Mouse (Mus musculus): ENCODE measurements around the gene Dda1.
A peak's percentile ranks its signal among the peaks of the same experiment; 100 is the strongest.

Dda1 gene

DNA sequence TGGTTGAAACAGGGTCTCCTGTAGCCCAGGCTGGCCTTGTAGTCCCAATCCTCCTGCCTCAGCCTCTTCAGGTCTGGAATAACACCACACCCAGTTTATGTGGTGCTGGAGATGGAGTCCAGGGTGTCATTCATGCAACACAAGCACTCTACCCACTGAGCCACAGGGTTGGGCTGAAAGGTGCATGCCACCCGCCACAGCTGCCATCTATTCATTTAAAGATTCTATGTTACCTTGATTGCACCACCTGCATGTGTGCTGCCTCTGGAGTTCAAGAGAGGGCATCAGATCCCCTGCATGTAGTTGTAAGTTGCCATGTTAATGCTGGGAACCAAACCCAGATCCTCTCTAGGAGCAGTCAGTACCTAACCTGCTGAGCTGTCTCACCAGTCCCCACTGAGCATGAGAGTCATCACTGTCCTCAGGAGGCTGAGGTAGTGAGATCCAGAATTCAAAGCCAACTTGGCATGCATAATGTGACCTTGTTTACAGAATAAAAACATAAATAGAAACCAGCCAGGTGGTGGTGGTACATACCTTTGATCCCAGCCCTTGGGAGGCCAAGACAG, 28.2 kb downstream of the Dda1 start:
- no peak for DNase-seq

DNA sequence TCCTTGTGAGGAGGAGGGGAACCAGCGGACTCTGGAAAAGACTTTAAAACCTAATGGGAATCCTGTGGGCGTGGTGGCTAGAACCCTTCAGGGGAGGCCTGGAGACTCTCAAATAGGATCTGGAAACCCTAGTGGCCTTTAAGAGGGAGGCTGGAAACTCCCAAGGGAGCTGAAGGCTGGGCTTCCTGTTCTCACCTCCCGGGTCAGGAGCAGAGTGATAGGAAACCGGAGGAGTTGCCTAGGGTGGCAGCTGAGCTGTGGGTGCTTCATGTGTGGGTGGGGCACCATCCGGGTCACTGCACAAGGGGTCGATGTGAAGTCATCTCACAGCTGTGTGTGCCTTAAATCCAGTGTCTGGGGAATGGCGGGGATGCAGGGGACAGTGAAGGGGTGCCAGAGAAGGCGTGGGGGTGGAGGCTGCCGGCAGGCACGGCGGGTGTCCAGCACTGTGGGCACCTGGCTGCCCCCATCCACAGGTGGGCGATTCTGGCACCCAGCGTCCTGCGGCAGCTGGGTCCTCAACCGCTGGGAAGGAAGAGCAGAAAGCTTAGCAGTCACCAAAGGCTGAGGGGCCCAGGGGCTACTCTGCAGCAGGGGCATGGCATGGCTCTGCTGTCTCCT, 29.0 kb downstream of the Dda1 start:
- DNase-seq: peak; percentile 51 to 76

DNA sequence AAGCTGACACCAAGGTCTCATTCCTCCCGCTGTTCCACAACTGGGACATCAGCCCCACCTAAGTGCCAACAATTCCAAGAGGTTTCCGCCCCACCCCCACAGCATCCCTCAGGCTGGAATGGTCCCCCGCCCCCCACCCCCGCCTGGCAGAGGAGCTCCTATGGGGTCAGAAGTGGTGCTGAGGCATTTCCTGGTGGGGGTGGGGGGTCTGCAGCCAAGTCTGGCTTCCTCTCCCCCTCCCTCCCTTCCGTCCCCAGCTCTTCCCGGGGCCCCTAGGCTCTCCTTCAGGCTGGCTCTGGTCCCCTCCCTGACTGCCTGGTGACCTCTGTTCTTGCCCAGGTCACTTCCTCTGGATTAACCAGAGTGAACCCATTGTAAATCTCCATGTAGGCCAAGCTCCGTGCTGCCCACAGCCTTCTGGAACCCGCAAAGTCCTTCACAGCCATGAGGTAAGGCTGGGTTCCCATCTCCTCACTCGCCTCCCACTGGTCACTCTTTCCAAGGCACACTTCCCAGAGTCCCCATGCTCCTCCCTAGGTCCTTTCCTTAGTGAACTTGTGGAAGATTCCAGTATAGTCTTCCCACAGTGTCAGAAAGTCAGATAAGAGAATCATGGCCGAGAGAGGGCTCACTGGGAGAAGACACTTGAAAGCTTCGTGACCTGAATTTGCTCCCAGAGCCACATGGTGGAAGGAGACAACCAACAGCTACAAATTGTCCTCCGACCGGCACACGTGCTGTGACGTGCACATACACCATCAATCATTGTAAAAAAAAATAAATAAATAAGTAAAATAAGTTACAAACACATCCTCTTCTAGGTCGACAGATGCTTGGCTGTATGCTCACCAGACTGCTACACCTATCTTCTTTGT, 30.1 kb downstream of the Dda1 start:
- DNase-seq: peak; percentile 54 to 81

DNA sequence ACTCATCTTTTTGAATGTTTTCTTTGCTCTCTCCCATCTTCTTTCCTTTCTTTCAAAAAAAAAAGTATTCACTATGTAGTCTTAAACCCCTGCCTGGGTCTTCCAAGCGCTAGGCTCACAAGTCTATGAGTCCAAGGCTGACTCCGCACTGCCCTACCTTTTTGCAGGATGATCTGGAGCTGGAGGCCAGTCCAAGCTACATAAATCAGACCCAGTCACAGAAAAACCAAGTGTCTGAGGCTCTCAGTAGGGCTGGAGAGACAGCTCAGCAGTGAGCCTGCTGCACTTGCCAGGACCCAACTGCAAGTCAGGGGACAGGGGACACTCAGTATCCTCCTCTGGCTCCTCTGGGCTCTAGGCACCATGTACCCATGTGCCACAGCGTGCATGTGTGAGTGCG, 35.4 kb downstream of the Dda1 start:
- DNase-seq: no peak

DNA sequence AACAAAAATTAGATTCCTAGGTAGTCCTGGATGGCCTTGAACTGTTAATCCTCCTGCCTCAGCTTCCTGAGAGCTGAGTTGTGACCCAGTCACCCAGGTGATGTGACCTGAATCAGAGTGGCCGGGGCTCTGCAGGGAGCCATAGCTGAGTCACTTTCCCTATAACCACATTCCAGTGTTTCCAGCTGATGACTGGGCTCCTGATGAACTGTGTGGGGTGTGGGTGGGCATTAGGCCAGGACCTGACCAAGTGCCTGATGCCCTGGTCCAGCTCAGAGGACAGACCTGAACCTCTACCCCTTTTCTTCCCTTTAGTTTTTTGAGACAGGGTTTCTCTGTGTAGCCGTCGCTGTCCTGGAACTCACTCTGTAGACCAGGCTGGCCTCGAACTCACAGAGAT, 36.3 kb downstream of the Dda1 start:
- peak in 1 of 2 experiments; percentile 22 for DNase-seq

DNA sequence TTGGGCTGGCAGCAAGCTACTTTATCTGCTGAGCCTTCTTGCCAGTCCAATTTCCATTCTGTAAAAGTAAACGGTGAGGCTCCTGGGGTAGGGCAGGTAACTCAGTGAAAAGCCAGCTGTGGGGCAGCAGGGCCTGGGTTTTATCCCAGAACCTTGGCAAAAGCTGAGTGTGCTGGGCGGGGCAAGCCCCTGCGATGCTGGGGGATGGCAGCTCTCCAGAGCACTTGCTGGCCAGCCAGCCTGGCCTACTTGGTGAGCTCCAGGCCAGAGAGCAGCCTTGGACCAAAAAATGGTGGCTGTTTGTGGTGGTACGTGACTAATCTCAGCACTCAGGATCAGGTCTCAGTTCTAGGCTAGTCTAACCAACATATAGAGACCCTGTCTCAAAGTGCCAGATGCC, 37.0 kb downstream of the Dda1 start:
- DNase-seq: peak in 1 of 2 experiments; percentile 18

DNA sequence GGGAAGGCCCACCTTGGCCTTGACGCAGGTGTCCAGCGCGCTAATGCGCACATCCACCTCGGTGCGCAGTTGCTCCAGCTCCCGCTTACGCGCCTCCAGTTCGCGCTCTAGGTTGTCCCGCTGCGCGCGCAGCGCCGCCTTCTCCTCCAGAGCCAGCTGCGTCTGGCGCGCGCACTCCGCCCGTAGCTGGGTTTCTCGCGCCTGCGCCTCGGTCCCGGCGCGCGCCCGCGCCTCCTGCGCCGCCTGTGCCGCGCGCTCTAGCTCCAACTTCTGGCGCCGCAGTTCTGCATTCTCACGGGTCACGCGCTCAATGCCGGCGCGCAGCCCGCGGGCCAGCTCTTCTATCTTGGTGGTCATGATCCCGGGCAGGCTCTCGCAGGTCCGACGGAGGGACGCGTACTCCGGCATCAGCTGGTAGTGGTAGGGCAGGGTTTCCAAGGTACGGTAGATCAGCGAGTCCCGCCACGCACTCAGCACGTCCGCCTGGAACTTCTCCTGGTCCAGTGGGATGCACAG, 38.6 kb downstream of the Dda1 start:
- peak; percentile 73 to 90 for DNase-seq

DNA sequence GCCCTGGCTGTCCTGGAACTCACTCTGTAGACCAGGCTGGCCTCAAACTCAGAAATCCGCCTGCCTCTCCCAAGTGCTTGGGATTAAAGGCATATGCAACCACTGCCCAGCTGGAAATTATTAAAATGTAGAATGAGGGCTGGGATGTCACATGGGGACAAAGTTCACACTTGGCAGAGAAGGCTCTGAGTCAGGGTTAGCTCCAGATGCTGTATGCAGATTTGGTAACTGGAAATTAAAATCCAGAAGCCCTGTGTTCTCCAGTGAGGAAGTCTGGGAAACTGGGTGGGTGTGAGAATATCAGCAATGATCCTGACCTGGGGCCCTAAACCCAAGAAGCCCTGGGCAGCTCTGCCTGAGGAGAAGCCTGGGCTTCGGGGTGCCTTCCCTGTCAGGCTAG, 40.3 kb downstream of the Dda1 start:
- DNase-seq: no peak

DNA sequence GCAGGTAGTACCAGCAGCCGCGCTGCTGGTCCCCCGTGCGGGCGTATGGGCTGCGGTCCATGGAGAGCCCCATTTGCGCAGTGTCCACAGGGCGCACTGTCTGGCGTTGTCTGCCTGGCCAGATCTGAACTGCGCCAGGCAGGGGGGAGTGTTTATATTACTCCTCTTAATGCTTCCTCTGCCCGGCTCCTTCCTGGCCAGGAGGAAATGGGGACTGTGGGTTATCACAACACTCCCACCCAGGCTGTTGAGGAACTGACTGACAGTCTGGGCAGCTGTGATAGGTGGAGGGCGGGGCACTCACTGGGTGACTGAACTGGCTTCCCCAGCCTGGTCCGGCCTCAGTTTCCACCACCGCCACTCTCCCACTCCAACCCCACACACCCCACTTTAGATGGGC, 42.6 kb downstream of the Dda1 start, which contains the start of gene Plvap:
Gene Plvap, minus strand, starts transcription at position 109 of the 400 bp plus-strand sequence.
- peak; percentile 62 to 82 for DNase-seq

DNA sequence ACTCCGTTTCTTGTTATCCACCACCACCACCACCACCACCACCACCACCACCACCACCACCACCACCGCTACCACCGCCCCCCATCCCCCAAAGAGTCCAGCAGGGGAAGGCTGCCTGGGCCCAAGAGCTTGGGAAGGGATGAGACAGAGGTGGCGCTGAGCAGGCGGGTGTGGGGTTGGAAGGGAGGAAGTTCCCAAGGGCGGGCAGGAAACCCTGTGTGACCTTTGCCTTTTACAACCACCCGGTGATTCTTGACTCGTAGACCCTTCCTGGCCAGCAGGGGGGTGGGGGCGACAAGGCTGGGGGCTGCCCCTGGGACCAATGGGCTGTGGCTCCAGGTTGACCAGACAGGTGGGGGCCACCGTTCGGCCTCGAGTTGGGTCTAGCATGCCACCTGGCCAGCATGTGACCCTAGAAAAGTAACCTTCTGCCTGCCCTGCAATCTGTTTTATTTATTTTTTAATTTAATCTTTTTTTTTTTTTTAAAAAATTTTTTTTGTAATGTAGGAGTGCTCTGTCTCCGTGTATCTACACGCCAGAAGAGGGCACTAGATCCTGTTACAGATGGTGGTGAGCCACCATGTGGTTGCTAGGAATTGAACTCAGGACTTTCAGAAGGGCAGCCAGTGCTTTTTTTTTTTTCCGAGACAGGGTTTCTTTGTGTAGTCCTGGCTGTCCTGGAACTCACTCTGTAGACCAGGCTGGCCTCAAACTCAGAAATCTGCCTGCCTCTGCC, 44.2 kb downstream of the Dda1 start:
- DNase-seq: peak; percentile 36 to 60

DNA sequence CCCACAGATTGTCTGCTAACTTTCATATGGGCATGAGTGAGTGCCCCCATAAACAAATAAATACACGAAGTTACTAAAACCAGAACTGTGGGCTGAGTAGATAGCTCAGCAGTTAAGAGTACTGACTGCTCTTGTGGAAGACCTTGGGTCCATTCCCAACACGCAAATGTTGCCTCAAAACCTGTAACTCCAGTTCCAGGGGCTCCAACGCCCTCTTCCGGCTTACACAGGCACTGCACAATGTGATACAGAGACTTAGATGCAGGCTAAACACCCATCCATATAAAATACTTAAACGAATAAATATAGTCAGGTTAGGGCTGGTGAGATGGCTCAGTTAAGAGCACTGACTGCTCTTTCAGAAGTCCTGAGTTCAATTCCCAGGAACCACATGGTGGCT, 46.0 kb downstream of the Dda1 start:
- no peak for DNase-seq

DNA sequence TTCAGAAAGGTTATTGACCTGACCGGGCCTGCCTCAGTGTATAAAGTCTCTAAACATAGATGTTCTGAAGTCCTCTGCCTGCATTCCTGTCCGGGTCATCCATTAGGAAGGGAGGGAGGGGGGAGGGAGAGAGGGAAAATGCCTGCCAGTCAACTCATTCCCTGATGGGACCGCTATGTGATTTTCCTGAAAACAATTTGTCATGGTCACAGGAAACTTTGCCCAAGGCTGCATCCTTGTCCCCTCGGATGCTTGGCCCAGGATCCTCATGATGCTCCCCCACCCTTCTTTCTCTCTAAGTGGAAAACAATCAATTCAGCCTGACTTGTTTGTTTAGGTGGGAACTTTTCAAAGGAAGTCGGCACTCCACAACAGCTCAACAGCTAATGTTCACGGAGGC, 47.8 kb downstream of the Dda1 start:
- peak; percentile 41 to 58 for DNase-seq

DNA sequence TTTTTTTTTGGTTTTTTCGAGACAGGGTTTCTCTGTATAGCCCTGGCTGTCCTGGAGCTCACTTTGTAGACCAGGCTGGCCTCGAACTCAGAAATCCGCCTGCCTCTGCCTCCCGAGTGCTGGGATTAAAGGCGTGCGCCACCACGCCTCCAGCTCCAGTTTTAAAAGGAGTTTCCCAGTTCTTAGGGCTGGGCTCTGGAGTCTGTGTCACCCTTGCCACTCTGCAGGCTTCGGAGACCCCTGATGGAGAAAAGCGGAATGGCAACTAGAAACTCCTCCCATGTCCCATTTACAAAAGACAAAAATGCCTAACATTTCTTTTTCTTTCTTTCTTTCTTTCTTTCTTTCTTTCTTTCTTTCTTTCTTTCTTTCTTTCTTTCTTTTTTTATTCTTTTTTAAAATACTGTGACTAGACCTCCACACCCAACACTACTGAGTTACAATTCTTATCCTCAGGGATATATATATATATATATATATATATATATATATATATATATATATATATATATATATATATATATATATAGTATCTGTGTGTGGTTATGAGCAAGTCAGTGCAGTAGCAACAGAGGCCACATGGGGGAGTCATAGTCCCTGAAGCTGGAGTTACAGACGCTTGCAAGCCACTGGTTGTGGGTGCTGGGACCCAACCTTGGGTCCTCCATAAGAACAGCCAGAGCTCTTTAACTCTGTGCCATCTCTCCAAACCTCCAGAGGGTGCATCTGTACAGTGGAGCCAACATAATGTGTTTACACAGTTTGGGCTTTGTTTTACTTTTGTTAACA, 50.2 kb downstream of the Dda1 start:
- DNase-seq: peak in 1 of 2 experiments; percentile 77

DNA sequence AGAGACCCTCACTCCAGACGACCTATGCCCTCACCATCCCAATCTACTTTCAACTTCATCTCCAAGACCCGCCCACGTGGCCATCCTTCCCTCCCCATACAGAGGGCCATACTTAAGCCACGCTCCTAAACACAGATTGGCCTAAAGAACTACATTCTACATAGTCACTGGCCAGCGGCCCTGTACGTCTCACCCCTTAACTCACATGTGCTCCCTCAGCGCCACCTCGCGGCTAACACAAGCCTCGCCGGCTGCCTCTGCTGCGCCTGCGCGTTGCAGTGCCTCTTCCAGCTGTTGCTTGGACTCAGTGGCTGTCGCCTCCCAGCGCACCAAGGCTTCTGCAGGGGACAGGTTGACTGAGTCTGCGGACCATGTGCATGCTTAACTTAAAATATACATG, 52.6 kb downstream of the Dda1 start:
- DNase-seq: peak; percentile 96 to 98

DNA sequence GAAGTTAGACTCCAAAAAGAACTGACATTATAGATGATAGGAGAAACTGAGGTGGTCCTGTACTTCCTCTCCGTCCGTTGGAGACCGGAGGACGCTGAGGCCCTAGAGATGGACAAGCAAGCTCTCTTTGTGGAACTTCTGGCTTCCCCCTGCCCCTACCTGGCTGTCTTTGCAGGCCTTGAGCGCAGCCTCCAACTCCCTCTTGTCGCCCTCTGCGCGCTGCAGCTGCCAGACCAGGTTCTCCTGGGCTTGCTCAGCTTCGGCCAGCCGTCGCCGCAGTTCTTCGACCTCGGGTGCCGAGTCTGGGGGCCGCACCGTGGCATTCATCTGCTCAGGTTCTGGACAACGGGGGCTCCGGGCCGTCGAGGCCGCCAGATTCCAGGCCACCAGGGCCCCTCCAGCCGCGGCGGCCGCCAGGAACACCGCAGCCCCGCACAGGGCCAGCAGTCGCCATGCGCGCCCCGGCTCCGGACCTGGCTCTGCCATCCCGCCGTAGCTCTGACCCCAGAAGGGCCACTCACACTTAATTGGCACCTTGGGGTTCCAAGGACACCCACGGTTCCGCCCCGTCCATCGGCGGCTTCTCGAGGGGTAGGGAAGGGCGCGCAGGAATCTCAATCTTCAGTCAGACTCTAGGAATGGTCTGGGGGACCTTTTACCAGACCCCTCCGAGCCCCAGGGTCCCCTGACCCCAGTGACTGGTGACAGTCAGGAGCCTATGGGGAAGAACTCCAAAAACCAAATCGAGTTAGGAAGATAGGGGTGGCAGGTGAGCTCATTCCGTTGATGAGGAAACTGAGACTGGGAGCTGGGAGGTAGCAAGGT, 56.4 kb downstream of the Dda1 start, which contains the start of gene Ccdc194:
Gene Ccdc194, minus strand, starts transcription at position 486 of the 825 bp plus-strand sequence.
- no peak for DNase-seq

Measured in lung, postnatal 4 days (tissue).